Mouse (Mus musculus) C2C12 (cell line): ENCODE measurements at regions not wholly inside any gene's neighbourhood (a gene's known extent, or its start where the extent isn't known, plus 50 kb on each side); places are given as distances from the start of the nearest gene placed in this dataset.

Experiments used
- CTCF ChIP-seq: IDR thresholded peaks from one replicate; pipeline ENCODE4 v1.5.1; 2011; ENCODE audit not compliant: control insufficient read depth, insufficient read depth, insufficient read length
- MAX ChIP-seq: IDR thresholded peaks from one replicate; pipeline ENCODE4 v1.6.1; 2011; ENCODE audit warnings: mild to moderate bottlenecking, control low read depth
- MYOG ChIP-seq: IDR thresholded peaks from one replicate; pipeline ENCODE4 v1.6.1; 2011; ENCODE audit not compliant: control insufficient read depth, insufficient read length; ENCODE audit errors: extremely low read depth
- USF1 ChIP-seq: IDR thresholded peaks from one replicate; pipeline ENCODE4 v1.6.1; 2011; ENCODE audit warnings: low read depth, mild to moderate bottlenecking, control low read depth, moderate library complexity

DNA sequence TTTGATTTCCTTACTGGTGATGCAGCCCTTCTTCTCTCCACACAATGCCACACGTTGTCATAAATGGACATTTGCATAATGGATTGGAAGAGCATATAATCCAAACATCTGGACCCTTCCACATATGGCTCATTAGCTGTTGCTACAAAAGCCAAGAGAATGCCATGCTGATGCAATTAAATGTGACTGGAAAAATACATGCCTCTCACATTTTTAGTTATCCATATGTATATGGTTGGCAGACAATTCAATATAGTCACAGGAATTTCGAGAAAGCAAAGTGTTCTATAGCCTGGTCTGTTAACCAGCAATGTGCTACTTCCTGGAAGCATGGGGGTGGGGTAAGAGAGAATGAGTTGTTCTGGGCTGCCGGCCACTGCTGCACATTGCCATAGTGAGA lies 352.9 kb upstream of the N6amt1 start:
- TF ChIP-seq USF1 (no peak), CTCF (no peak), MAX (no peak), MYOG (no peak)
